Mouse (Mus musculus) thymus, postnatal 14 days (tissue): ENCODE measurements around the gene Pou5f1.
"Not testable (repeated sequence)": the region's sequence is repeated elsewhere in the genome, so short reads cannot be mapped to it uniquely, and the experiment has no call there.

Source experiments
- DNase-seq: peaks from one replicate; pipeline ENCODE4 v3.0.0; 2021

Gene Pou5f1

DNA sequence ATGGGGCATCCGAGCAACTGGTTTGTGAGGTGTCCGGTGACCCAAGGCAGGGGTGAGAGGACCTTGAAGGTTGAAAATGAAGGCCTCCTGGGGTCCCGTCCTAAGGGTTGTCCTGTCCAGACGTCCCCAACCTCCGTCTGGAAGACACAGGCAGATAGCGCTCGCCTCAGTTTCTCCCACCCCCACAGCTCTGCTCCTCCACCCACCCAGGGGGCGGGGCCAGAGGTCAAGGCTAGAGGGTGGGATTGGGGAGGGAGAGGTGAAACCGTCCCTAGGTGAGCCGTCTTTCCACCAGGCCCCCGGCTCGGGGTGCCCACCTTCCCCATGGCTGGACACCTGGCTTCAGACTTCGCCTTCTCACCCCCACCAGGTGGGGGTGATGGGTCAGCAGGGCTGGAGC lies at the start of gene Pou5f1:
Pou5f1 (plus strand) TSS at position 243 of the 400 bp plus-strand sequence.
- no peak for DNase-seq

DNA sequence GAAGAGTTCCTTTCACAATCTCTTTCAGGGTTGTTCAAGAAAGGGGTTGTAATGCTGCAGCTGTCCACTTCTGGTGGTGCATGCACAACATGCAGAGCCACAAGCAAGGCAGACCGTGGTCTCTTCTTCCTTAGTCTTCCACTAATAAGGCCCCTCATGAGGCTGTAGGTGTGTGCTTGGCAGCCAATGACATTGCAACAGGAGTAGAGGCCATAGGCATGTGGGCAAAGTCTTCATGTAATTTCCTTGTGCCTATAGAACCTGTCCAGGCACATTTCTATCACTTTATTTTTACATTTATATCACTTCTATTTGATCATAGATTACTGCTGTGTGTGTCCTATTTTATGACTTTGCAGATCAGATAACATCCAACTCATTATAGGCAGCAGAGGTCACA lies 47.6 kb upstream of the Pou5f1 start:
- DNase-seq = not testable (repeated sequence)

DNA sequence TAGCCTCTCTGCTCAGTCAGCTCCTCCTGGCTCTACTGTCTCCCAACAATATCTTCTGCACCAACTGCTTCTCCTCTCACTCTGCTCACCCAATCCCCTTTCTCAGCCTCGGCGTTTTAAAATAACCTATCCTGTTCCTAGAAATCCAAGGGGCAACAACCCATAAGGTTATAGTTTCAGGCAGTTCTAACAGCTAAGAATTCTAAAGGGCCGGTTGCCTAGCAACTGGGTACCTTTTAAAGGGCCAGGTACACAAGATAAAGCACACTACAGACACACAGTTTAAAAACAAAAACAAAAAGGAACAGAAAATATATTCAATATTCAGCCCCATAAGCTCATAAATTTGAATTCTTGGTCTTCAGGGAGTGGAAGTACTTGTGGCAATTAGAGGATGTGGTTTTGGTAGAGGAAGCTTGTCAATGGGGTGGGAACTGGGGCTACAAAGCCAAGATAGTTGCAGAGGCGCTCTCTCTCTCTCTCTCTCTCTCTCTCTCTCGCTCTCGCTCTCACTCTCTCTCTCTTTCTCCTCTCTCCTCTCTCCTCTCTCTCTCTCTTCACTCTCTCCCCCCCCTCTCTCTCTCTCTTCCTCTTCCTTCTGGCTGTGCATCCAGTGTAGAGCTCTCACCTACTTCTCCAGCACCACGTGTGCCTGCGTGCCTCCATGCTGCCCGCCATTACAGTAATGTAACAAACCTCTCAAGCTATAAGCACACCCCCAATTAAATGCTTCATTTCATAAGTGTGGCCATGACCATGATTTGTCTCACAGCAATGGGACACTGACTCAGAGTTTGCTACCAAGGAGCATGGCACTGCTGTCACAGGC lies 45.1 kb upstream of the Pou5f1 start:
- DNase-seq = not testable (repeated sequence)

DNA sequence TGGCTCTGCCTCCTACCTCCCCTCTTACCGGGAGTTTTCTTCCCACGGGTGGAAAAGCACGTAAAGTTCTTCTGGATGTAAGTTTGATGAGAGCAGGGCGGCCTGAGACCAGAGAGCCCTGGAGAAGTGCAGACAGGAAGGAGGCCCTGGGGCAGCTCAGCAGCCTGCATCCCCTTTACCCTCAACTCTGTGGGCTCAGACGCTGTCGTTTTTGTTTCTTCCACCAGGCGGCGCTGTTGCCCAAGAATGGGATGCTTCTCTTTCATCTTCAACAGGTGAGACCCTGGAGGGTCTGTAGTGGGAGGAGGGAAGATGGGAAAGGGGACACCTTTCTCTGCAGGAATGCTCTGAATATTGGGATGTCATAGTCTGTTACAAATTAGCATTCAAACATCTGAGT lies 40.2 kb upstream of the Pou5f1 start:
- peak; percentile 19 for DNase-seq

DNA sequence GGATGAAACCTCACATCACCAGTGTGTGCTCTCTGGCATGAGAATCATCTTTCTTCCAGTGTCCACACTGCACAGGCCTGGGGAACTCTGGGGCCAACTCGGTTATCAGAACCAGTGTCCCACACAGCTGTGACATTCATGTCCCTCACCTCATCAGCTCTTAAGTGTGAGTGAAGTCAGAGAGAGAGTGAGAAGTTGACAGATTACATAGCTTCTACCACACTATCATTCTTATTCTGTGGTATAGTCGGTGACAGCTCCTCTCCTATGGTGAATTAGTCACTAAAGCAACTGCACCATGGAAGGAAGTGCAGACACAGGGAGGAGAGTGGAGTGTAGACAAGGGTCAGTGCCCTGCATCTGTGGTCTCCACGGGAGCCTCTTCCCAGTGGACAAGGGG lies 36.9 kb upstream of the Pou5f1 start:
- DNase-seq = not testable (repeated sequence)

DNA sequence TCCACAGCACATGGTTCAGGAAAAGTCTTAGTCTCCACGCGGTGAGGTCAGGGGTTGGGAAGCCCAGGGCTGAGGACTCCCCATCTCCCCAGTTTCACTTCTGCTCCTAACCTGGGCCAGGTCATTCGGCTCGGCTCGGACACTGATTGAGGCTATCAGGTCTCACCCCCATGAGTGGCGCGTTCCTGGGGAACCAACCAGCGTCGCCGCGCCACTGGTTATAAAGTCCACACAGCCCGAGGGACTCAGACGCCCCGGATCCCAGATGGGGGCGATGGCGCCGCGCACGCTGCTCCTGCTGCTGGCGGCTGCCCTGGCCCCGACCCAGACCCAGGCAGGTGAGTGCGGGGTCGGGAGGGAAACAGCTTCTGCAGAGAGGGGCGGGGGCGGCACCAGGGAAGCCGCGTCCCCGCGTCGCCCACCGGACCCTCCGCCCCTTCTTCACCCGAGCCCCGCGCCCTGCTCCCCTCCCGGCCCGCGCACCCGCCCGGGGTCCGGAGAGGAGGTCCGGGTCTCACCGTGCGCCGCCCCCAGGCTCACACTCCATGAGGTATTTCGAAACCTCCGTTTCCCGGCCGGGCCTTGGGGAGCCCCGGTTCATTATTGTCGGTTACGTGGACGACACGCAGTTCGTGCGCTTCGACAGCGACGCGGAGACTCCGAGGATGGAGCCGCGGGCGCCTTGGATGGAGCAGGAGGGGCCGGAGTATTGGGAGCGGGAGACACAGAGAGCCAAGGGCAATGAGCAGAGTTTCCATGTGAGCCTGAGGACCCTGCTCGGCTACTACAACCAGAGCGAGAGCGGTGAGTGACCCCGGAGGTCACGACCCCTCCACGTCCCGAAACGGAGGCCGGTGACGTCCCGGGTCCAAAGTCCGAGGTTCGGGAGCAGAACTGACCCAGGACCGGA lies 35.7 kb upstream of the Pou5f1 start, which contains the start of gene H2-Q10:
H2-Q10 (plus strand) TSS at position 248 of the 910 bp plus-strand sequence.
- DNase-seq = peak; percentile 6

DNA sequence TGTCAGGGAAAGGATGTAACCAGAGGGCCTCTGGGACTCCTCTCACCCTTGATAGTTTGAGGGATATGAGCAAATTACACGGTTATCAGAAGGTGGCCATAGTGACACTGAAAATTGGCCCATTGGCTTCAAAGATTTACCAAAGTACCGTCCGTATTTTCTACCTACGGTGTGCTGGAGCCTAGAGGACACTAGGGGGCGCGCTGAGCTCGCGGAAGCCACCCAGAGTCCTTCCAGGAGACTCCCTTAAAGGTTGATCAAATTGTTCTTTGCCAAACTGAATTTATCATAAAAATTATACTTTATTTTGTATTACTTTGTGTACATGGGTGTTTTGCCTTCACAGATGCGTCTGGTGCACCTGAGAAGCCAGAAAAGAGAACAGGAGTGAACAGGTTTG lies 21.8 kb upstream of the Pou5f1 start:
- DNase-seq = peak; percentile 64

DNA sequence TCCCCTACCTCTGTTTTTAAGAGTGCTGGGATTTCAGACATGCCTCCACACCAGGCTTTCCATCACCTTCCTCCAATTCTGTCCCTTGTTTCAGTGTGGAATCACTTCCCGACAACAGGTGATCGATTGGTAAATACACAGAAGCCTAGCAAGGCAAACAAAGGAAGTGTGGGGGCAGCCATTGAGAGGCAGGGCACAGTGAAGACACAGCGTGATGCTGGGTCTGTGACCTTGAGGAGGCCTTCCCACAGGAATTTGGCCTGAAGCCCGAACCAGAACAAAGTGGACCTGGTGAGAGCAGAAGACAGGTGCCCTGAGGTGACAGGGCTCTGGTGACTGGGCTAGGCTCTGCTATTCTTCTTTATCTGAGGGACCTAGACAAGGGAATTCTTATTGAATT lies 20.1 kb upstream of the Pou5f1 start:
- DNase-seq = no peak

DNA sequence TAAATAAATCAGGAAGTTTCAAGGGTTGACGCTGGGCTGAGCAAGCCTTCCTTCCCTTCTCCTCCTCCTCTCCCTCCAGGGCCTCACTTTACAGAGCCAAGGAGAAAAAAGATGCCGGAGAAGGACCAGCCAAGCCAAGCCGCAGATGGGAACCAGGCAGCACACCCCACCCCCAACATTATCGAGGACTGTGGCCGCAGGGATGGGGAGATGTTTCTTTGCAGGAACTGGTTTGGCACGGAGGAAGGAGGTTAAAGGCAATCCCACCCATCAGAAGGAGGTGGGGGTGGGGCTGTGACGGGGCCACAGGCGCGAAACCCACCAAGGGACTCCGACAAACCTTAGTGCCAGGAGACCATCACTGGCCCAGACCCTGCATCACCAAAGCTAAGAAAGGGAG lies 19.1 kb upstream of the Pou5f1 start:
- DNase-seq = no peak

DNA sequence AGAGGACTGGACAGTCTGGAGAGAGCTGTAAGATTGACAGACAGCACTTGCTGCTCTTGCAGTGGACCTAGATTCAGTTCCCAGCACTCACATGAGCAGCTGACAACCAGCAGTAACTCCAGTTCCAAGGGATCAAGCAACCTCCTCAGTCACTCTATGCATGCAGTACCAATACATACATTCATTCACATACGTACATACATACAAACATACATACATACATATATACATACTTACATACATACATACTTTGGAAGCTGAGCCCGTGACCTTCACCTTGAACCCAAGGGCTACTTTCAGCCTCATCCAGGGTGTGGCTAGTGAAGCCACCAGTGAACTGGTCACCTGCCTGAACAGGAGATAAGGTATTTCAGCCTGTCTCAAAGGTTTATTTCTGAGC lies 17.8 kb upstream of the Pou5f1 start:
- no peak for DNase-seq

DNA sequence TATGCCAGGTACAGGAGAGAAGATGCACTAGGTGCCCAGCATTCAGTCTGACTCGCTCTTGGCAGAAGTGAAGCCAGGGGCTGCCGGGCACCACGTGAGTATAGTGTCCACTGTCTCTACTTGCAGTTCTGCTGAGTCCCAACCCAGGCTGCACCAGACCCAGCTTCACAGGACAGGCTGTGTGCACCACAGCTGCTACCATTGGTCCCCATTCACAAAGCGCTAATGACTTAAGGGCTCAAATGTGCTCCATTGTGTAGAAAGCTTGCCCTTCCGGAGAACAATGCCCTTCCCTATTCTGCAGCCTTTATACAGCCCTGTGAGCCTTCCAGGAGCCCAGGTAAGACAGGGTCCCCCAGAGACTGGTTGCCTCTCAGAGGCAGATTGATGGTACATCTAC lies 15.5 kb upstream of the Pou5f1 start:
- DNase-seq = no peak

DNA sequence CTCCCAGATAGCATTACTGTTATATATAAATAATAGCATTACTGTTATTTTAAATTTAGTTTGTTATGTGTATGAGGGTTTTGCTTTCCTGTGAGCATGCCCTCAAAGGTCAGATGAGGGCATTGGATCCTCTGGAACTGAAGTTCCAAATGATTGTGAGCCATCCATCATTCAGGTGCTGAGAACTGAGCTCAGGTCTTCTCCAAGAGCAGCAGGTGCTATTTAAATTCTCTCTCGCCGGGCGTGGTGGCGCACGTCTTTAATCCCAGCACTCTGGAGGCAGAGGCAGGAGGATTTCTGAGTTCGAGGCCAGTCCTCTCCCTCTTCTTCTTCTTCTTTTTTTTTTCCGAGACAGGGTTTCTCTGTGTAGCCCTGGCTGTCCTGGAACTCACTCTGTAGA lies 8.7 kb upstream of the Pou5f1 start:
- no peak for DNase-seq

DNA sequence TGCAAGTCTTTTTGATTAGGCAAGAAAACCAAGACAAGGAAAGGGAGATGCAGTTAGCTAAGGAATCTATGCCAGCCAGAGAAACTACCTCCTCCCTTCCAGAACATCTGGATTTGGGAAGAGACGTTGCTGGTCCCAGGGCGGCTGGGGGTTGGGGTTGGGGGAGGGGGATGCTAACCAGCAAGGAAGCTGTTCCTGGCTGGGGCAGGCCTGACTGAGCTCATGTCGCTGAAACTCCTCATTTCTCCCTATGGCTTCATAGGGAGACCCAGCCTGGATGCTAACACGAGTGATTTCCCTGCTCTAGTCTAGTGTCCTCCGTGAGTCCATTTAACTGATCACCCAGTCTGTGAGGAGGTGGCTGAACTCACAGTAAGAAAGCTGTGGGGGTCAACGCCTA lies 3.6 kb upstream of the Pou5f1 start:
- DNase-seq = no peak

DNA sequence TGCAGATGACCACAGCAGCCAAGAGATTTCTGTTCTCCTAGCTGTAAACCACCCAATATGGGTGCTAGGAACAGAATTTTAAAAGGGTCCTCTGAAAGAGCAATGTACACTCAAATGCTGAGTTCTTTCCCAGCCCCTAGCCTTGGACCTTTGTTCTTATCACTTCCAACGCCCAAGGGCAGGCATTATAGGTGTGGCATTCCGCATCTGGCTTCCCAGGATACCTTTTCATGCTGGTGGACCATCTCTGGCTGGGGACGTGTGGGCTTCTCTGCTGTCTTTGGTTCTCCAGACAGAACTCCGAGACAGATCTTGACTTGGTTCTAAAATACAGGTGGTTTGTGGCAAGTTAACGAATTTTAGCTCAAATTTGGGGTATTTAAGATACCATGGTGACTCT lies 3.1 kb upstream of the Pou5f1 start:
- DNase-seq = no peak

DNA sequence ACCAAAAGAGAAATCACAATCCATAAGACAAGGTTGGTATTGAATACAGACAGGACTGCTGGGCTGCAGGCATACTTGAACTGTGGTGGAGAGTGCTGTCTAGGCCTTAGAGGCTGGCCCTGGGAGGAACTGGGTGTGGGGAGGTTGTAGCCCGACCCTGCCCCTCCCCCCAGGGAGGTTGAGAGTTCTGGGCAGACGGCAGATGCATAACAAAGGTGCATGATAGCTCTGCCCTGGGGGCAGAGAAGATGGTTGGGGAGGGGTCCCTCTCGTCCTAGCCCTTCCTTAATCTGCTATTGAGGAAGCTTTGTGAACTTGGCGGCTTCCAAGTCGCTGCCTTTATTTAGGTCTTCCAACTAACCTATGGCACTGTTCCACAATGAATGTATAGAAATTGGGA lies 2.0 kb upstream of the Pou5f1 start:
- no peak for DNase-seq

DNA sequence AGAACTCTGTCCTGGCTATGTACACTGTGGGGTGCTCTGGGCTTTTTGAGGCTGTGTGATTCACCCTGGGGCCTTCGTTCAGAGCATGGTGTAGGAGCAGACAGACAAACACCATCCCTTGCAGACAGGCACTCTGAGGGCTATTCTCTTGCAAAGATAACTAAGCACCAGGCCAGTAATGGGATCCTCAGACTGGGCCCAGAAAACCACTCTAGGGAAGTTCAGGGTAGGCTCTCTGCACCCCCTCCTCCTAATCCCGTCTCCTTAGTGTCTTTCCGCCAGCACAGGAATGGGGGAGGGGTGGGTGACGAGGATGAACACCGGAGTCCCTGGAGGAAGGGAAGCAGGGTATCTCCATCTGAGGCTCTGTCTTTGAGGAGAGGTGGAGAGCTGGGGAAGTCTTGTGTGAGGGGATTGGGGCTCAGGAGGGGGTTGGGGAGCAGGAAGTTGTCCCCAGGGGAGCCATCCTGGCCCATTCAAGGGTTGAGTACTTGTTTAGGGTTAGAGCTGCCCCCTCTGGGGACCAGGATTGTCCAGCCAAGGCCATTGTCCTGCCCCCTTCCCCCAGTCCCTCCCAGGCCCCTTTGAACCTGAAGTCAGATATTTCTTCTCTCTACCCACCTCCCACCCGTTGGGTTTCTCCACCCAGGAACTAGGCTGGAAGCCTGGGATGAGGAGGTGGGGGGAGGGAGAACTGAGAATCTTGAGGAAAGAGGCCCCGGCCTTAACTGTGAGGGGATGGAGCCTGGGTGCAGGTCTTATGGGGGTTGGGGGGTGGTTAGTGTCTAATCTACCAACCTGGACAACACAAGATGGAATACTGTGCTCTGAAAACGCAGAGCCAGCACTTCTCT lies 963 bp upstream of the Pou5f1 start:
- no peak for DNase-seq

DNA sequence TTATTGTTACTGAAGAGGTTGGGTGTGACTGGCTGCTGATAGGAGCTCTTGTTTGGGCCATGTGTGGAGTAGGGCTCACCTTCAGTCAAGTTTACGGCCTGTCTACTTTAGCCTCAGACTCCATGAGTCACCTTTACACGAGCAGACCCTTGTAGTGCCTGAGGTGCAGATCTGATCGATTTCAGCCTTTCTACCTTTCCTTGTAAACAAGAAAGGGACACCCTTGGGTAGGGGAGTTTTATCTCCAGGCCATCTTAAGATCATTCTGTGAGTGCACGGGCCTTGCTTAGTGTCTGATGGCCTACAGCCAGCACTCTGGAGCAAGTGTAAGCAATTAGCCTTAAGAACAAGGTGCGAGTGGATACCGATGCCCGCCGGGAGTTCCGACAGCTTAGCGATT lies 1.1 kb downstream of the Pou5f1 start:
- DNase-seq = no peak

DNA sequence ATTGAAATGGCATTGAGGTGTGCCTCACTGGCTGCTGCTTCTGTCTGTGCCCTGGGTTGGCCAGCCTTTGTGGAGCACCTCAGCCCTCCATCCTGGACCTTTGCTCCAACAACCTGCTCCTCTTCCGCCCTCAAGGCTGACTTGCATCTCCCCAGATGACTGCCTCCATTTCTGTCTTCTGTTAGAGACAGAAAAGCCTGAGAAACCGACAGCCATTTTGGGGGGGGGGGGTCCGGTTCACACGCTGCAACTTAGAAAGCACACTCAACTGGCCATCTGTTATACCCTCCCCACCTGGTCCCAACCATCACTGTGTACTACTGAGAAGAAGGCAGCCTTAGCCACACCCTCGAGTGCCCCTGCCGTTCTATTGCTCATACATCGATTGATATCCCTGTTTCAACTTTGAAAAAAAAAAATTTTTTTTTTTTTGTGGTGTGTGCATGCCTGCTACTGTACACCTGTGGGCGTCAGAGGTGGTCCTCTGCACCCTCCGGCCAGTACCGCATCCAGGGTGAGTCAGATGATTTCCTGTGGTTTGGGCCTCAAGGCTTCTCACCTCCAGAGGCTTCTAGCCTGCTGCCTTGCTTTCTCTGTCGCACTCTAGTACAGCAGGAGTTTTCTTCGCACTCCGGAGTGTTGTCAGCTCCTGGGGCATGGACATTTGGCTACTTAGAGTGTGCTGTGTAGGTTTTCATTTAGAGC lies 1.9 kb downstream of the Pou5f1 start:
- DNase-seq = no peak

DNA sequence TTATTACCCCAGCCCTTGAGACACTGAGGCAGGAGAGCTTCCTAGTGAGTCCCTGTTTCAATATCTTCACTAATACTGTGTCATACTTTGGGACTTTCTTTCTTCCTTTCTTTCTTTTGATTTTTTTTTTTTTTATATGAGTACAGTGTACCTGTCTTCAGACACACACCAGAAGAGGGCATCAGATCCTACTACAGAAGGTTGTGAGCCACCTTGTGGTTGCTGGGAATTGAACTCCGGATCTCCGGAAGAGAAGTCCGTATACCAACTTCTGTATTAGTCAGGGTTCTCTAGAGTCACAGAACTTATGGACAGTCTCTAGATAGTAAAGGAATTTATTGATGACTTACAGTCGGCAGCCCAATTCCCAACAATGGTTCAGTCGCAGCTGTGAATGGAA lies 2.5 kb downstream of the Pou5f1 start:
- not testable (repeated sequence) for DNase-seq

DNA sequence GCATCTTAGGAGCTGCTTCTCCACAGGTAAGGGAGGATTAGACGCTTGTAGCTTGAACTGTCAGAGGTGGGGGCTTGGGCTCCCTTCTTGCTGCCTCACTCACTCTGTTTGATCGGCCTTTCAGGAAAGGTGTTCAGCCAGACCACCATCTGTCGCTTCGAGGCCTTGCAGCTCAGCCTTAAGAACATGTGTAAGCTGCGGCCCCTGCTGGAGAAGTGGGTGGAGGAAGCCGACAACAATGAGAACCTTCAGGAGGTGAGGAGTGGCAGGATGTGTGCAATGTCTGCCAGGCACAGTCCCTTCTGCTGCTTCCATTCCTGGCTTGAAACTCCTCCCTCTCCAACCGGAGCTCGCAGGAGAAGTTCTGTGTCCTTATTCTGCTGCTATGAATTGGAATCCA lies 3.5 kb downstream of the Pou5f1 start:
- peak; percentile 75 for DNase-seq

DNA sequence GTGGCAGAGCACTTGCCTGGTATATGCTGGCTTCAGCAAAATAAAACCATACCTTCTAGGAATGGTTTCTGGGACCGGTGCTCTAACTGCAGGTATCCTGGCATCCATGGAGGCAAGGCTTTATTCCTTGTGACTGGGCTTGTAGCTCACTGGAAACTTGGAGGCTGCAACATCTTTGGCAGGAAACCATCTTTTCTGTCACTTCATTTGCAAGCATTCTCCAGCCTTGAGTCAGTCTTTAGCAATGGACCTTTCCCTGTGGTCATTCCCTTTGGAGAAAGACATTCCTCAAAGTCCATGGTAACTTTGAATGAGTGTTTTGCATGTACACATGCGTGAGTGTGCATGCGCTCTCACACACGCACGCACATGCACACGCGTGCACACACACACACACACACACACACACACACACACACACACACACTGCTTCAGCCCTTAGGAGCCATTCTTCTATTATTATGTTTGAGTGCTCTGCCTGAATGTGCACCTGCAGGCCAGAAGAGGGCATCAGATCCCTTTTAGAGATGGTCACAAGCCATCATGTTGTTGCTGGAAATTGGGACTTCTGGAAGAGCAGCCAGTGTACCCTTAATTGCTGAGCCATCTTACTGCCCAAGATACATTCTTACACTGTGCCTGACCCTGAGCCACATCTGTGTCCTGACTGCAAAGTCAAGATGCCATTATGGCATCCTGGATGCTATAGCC lies 7.3 kb downstream of the Pou5f1 start:
- no peak for DNase-seq

DNA sequence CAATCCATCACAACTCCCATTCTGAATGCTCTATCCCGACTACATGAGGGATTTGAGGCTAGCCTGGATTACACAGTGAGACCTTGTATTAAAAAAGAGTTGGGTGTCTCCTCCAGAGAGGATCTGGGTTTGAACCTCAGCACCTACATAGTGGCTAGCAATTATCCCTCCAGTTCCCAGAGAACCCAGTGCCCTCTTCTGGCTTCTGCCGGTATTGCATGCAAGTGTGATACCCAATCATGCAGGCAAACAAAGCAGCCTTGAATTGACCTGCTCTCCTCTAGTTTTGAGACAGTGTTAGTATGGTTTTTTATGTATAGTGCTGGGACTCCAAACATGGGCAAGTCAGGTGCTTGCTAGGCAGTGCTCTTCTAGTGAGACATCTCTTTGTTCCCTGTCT lies 8.1 kb downstream of the Pou5f1 start:
- peak; percentile 86 for DNase-seq
